Mouse (Mus musculus) liver, postnatal 0 days (tissue): Measurements from ENCODE around the gene Plcl2.

Source experiments
- CTCF ChIP-seq: sonication (generic); IDR thresholded peaks from 2 replicates; pipeline ENCODE4 v1.5.1; 2016; ENCODE audit warnings: antibody characterized with exemption, low read depth
- EP300 ChIP-seq: IDR thresholded peaks from 2 replicates; pipeline ENCODE4 v1.6.1; 2016; ENCODE audit warnings: antibody characterized with exemption, low read depth, mild to moderate bottlenecking

DNA sequence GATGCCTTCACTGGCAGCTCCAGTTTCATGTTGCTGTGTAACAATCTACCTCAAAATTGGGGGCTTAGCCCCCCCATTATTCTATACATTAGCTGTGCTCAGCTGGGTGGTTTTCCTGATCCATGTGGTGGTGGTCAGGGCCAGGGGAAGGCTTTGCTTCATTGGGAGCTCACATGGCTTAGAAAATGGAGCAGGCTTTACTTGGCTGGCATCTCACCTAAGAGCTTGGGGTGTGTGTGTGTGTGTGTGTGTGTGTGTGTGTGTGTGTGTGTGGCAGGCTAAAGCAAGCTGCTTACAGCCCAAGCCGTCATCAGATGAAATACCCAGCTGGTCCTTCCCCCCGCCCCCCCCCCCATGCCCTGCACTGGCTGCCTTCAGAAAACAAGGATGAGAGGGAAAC is 169.5 kb downstream of the Plcl2 start:
- TF ChIP-seq CTCF (no peak), EP300 (no peak)
